Mouse (Mus musculus): ENCODE data around the gene Mtmr12.
A peak's percentile ranks its signal among the peaks of the same experiment; 100 is the strongest.

DNA sequence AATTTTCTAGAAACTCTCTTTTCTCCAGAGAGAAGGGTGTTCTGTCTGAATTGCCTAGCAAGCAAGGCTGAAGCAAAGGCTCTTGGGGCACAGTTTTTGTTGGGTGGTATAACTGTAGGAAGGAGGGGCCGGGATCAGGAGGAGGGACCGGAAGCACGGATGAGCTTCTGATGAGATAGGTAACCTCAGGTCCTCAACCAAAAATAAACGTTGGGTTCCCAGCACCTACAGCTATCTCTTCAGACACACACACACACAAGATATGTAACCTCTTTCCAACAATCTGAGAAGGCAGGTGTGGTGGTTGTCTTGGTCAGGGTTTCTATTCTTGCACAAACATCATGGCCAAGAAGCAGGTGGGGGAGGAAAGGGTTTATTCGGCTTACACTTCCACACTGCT, 112.5 kb downstream of the Mtmr12 start:
- TF ChIP-seq CTCF (IDR thresholded peaks at IDR 0.05; ENCODE audit: low read depth) (no peak), EP300 (IDR thresholded peaks at IDR 0.05; ENCODE audit: low read depth) (peak; percentile 35; the same call in 1 of the 2 replicates)
